Mouse (Mus musculus) left cerebral cortex, adult 8-10 months (tissue): ENCODE measurements around the gene Zbtb46. TPM values are rescaled to one million over a fixed set of nuclear protein-coding genes. Genes with fewer than 3 reads are reported as not detected.
"Not testable (repeated sequence)": the region's sequence is repeated elsewhere in the genome, so short reads cannot be mapped to it uniquely, and the experiment has no call there.

ENCODE experiments used
- DNase-seq, 2 experiments: peaks; one replicate each; pipeline ENCODE4 v3.0.0; 2022; ENCODE audit warnings: low spot score in 2 of 2
- total RNA-seq, 4 experiments: library from RNA; stranded (reverse); gene quantifications; 2 replicates each; pipeline ENCODE4 v1.2.4; 2022

The Zbtb46 gene
- total RNA-seq: 10 to 100 TPM; 10.9 to 11.9 (median 11.4) TPM

DNA sequence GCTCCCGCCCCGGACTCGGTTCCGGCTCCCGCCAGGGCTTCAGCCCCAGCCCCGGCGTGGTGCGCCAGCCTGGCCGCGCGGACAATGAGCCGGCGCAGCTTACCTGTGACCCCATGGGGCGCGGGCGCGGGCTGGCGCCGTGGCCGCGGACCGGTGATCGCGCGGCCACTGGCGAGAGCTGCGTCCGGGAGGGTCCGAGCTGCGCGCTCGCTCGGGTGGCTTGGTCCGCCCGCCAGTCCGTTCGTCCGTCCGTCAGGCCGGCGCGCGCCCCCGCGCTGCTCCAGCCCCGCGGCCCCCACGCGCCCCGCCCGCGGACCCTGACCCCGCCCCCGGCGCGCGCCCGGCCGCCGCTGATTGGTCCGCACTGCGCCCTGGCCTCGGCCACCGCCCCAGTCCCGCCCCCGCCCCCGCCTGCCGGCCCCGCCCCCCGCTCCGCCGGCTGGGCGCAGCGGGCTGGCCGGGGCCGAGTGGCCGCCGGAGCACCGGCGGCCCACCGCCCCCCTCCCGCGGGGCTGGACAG lies at the start of gene Zbtb46:
TSS of gene Zbtb46 (minus strand) at position 274 of the 520 bp plus-strand sequence.
- DNase-seq: peak; percentile 38 to 61

DNA sequence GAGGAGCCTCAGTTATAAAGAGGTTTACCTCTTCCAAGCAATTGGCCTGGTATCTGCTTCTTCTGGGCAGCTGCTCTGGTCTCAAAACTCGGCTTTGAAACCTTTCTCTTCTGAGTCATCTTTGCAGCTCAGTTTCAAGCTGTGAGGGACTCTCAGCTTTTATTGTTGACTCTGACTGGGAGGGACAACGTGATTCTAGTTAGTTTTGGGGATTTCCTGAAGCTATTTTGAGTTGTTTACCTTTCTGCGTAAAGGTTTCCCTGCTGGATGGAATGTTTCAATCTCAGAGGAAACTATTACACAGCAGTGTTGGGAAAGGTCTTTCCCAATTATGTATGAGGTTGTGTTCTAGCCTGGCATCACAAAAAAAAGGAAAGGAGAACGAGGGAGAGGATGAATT lies 39.4 kb upstream of the Zbtb46 start:
- DNase-seq: no peak

DNA sequence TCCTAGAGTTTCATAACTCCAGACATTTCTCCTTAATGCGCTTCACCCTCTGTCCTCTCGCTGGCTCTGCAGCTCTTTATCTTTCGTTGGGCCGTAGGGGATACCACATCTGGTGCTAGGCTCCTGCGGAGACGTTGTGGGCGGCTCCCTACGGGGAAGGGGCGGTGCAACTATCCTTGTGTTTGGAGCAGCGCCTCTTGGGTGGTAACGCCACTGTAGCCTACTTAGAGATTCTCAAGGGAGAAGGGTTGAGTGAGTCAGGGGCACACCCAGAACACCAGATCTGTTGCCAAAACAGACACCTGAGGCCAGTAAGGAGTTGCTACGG lies 38.3 kb upstream of the Zbtb46 start:
- DNase-seq: peak; percentile 18 to 41

DNA sequence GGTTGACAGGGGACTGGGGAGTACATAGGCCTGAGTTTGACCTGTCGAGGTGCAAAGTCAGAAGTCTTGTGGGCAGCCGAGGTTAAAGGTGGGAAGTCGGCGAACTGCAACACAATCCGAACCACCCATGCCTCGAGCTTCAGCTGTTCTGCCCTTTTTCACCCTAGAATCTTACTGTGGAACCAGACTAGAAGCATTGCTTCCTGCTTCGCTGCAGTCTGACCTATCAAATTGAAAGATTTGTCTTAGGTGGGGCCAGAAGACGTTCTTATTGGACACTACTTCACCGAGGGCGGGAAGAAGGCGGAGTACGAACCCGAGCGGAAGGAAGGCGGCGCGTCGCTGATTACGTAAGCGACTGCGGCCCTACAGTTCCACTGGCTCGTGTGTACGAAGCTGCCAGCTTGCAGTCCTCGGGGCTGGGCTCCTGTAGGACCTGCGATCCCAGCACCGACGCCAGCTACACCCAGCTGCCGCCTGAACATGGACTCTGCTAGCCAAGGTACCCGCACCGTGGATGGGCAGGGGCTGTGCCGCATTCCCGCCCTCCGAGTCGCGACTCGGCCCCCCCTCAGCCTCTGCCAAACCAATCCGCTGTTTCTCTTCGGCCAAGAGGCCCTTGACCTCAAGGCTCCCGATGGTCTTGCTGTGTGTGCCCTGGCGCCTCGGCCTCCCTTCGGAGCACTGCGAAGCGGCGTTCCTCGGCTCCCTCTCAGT lies 37.8 kb upstream of the Zbtb46 start, which contains the start of gene Tpd52l2:
TSS of gene Tpd52l2 (plus strand) at position 312 of the 717 bp plus-strand sequence.
- DNase-seq: peak; percentile 76 to 93

DNA sequence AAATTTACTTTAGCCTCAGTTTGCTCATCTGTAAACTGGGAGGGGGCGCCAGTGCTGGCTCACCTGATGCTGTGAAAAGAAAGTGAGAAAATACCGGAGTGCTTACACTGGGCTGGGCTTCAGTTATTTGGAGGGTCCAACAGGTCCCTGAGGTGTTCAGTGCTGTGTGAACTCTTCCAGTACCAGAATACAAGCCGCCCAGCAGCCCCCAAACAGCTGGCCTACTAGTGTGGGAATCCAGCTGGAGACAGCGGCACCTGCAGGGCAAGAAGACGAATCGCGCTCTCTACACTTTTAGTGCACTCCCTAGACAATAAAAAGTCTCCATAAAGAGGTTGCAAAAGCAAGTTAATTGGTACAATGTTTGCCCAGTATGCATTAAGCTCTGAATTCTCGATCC lies 37.1 kb upstream of the Zbtb46 start:
- peak; percentile 18 to 25 for DNase-seq

DNA sequence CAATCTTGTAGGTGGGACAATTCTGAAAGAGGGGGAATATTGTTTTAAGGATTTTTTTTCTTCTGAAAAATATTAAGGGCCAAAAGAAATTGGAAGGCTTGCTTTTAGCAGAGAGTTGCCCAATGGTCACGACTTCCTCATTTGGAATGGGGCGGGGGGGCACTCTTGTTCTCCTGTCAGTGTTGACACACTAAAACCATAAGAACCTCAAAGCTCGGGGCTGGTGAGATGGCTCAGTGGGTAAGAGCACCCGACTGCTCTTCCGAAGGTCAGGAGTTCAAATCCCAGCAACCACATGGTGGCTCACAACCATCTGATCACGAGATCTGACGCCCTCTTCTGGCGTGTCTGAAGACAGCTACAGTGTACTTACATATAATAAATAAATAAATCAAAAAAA lies 36.6 kb upstream of the Zbtb46 start:
- not testable (repeated sequence) for DNase-seq

DNA sequence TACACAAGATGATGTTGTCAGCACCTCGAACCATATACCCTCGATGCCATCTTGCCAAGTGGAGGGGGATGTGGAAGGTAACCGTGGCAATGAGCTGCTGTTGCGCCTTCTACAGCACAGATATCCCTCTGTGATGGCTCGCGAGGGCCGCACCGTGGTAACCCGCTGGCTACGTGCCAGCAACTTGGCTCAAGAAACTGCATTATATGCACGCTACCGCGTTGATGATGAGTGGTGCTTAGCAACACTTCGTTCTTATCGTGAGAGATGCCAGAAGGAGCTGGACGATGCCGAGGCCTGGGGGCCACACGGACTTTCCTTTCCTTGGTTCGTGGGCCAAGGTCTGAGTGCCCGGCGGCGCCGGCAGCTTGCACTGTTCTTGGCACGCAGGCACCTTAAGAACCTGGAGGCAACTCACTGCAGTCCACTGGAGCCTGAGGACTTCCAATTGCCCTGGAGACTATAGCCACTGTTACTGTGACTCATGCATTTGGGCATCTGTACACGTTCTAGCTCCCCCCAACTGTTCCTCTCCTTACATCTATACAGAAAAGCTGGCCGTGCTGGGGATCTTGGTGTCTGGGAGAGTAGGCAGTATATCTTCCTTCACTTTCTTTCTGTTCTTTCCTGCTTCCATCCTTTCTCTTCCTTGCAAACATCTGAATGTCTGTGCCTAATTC lies 35.2 kb upstream of the Zbtb46 start:
- no peak for DNase-seq

DNA sequence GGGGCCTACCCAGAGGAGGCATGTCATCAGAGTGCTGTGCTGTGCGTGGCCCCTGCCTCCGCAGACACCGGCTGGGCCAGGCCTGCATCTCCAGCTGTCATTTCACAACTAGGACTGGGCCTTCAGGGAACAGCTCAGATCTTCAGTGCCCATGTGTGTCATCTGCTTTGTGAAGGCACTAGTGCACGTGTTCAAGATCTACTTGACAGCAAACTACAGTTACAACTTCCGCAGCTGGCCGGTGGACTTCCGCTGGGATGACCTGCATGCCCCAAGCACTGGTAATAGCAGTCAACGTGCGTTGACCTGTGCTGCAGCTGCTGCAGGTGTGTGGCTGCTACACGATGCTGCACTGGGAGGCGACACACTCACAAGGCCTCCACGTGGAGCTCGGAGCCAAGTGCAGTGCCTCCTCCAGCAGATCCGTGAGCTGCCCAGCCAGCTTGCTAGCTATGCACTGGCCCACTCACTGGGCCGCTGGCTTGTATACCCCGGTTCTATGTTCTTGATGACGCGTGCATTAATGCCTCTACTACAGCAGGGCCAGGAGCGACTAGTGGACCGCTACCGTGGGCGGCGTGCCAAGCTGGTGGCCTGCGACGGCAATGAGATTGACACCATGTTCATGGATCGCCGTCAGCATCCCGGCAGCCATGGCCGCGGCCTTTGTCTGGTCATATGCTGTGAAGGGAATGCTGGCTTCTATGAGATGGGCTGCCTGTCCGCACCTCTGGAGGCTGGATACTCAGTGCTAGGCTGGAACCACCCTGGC lies 34.1 kb upstream of the Zbtb46 start, which contains the start of gene Abhd16b:
TSS of gene Abhd16b (plus strand) at position 51 of the 772 bp plus-strand sequence.
- no peak for DNase-seq

DNA sequence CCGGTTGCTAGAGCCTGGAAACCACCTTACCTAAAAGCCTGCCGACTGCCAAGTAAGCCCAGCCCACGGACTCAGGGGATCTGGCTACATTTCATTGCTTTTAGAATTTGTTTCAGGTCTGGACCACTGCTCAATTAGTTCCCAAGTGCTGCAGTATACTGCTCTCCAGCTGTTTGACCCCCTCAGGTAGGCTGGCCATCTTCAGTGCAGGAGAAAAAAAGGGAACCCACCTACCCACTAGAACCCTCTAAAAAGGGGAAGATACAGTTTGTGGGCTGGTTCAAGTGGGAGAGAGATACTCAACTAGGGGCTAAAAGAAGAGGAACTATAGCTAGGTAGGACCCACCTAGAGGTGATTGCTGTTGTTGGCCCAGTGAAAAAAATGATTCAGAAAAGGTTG lies 33.0 kb upstream of the Zbtb46 start:
- no peak for DNase-seq

DNA sequence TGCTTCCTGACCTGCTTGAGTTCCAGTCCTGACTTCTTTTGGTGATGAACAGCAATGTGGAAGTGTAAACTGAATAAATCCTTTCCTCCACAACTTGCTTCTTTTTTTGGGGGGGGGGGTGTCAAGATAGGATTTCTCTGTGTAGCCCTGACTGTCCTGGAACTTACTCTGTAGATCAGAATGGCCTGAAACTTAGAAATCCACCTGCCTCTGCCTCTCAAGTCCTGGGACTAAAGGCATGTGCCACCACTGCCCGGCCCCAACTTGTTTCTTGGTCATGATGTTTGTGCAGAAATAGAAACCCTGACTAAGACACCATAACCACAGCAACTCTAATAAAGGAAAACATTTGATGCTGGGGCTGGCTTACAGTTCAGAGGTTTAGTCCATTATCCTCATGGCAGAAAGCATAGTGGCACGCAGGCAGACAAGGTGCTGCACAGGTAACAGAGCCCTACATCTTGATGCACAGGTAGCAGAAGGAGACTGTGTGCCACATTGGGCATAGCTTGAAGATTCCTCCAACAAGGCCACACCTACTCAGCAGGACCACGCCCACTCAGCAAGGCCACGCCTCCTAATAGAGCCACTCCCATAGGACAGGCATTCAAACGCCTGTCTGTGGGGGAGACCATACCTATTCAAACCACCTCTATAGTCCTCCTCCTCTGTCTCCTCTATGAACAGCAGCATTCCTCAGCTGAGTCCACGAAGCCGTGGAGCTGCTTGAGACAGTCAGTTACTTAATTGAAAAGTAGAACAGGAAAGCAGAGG lies 32.4 kb upstream of the Zbtb46 start:
- DNase-seq: no peak

DNA sequence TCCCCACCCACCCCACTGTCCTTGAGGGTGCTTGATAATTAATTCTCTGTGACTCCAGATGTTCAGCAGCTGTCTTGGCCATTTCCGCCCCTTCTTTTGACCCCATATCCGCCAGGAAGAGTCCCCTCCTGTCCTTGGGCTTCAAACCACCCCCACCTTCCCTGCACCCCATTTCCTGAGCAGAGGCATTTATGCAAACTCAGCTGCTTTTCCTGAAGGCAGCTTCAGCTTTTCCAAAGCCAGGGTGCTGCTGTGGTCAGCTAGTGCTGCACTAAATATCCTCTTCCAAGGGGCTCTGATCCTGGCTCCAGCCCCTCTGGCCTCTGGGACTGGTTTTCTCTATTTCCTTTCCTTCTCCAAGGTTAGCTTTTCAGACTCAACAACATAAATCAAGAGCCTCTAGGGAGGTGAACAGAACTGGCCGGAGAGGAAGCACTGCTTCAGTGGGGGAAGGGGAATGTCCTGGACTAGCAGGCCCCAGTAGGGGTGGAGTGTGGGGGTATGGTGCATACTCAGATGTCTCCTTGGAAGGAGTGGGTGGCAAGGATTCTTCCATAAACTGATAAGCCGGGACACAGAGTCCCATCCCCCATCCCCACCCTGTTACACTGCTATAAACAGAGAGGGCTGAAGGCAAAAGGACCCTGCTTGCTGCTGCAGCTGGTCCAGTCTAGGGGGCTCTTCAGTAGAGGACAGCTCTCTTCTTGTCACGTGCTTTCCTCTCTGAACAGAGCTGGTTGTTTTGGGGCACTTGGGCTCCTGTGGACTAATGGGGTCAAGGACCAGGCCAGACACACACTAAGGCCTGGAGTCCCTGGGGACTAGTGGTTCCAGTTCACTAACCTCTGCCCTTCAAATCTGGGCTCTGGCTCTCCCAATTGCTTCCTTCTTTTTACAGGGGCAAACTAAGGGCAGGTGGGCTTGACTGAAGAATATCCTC lies 28.4 kb upstream of the Zbtb46 start:
- DNase-seq: no peak

DNA sequence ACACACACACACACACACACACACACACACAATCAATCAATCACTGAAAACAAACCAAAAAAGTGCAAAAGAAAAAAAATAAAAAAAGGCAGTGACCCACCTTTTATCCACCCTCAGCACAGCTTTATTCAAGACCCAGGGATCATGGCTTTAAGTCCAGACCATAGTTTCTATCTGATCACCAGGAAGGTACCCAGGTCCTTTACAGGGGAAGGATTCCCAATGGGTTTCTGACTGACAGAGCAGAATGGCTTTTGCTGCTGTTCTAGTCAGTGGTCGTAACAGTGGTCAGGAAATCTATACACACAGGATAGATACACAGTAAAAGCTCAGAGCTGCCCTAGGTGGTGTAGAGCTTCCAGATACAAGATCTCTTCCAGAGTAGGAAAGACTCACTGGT lies 26.5 kb upstream of the Zbtb46 start:
- no peak for DNase-seq

DNA sequence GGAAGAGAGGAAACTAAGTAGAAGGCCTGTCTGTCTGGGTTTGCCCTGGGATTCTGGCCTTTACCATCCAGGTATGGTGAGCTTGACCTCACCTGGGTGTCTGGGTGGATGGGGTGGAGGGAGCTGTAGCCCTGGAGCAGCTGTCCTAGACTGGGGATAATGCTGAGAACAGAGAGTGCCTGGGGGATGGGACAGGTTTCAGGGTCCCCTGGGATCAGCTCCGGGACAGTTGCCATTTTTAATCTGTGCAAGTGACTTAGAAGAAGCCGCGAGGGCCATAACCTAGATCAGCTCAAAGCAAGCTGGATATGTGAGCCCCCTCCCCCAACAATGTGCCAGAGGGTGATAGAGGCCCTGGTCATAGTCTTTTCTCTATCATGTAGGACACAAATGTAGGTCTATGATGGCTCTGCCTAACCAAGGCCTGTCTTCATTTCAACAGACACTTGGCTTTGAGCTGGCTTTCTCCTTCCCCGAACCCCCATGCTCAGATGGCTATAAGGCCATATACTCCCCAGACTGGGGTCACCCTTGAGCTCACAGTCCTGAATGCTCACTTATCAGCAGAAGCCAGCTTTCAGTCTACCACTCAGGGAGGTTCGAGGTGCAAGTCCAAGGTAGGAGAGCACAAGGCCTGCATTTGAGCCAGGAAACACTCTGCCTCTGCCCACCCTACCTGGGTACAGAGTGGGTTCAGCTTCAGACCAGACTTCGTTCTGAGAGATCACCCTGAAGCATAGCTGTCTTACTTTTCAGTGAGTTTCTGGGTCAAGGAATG lies 25.4 kb upstream of the Zbtb46 start:
- no peak for DNase-seq

DNA sequence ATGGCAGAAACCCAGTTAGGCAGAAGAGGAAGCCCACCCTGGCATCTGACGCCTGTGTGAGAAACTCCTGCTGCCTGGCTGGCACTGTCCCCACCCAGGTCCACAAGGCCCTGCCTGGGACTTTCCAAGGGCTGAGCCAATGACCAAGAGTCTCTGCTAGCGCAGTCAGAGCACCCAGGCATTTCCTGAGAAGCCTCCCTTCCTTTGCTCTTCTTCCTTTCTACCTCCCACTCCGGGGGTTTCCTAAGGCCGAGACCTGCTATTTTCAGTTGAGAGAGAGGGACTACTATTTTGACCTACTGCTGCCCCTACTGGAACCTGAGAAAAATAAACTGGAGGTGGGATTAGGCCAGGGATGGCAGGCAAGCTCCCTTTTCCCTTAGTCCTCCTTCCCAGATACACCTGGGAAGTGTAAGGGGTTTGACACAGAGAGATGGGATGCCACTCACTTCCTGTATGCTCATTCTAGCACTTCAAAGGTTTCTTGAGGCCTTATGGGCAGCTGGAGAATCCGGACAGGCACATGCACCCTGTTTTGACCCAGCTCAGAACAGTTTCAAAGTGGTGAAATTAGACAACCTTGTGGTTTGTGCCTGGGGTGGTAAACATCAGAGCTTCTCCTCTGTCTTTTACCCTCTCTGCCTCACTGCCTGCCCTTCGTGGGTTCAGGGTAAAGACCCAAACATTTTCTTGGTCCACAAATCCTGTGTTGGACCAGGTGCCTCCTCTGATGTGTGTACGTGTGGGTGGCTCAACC lies 24.5 kb upstream of the Zbtb46 start:
- DNase-seq: no peak

DNA sequence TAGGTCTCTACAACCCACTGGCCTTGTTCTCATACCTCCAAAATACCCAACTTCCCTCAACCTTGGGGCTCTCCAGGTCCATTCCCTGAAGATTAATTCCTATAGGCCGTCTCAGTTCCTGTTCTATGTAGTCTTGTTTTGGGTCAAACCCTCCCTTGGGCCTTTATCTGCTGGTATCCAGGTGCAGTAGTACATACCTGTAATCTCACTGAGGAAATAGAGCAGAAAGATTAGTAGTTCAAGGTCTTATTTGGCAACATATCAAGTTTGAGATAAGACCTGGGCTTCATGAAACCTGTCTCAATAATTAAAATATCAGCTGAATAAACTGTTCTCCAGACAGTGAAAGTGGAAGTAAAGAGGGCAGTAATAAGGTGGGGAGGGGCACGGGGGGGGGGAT lies 23.9 kb upstream of the Zbtb46 start:
- DNase-seq: no peak

DNA sequence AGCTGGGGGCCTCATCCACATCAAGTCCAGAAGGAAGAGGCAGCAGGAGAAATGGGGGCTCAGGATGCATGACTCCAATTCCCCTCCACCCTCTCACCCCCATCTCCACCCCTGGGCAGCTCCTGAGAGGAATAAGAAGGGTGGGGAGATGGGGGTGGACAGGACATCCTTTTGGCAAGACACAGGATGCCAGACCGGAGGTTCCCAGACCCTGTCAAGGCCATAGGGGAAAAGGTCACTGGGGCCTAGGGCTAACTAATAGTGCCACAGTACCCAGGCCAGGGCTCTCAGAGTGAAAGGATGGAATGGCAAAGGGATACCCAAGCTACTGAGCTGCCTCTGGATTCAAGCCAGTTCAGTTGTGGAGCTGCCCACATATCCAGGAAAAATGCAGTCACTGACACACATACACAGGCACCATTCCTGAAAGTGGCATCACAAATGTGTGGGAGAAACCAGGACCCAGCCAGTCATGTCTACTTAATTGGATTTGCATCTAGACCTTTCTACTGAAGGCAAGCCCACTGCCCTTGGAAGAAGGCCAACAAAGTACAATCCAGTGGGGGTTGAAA lies 13.1 kb upstream of the Zbtb46 start:
- DNase-seq: no peak

DNA sequence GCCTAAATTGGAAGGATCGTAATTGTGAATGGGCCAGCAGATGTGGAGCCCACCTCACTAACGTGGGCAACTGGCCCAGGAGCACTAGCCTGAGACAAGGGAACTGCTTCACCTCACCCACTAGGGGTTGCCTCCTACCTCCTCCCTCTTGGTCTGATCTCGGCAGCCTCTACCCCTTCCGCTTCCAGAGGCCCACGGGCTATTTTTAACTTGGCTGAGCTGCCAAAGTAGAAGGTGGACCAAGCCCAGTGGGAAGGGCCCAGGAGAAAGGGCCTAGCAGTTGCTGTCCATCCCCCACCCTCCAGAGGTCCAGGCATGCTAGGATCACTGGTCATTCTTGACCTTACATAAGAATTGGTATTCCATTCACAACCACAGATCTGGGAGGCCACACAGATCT lies 12.0 kb upstream of the Zbtb46 start:
- no peak for DNase-seq

DNA sequence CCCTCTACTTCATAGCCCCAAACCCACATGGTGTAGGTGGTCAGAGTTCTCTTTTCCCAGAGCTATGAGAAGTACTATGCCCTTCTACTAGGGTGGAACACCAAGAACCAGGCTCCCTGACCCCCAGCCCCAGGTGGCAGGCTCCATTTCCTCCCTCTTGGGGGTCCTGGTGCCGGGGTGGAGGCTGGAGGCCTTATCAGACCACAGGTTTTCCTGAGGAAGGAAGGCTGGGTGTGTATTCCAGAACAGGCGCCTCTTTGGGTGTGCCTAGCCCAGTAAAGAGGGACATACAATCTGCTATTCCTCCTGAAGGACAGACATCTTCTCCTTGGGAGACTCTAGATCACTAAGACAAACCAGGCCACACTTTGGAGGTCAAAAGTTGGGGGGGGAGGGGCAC lies 11.1 kb upstream of the Zbtb46 start:
- DNase-seq: no peak
